Mouse (Mus musculus): ENCODE data around the gene Rpusd1. TPM values are rescaled to one million over a fixed set of nuclear protein-coding genes. Genes with fewer than 3 reads are reported as not detected.

Rpusd1 gene
- polyA plus RNA-seq, 1 experiment from 2014 or later: 22.0 TPM

GRCm38 (mm10) chr17:25765886-25766285, 38.4 kb downstream of the Rpusd1 start:
- H3K4me1 ChIP-seq: peaks cover 16% of the 10 kb centered on the region
- peaks cover 36% of the 10 kb centered on the region for H3K27me3 ChIP-seq (ENCODE audit: poor library complexity, severe bottlenecking)
- WGBS: 53% methylated on average over 5 of the region's 5 CpGs
- peak; percentile 46 for DNase-seq (ENCODE audit: extremely low spot score, low spot score)
- no peak overlapping the region for H3K27ac ChIP-seq
- no peaks in the 10 kb centered on the region for H3K36me3 ChIP-seq (replicated peaks)
- no peaks in the 10 kb centered on the region for H3K9me3 ChIP-seq
- no peak overlapping the region for H3K4me3 ChIP-seq

GRCm38 (mm10) chr17:25769331-25769730, 41.9 kb downstream of the Rpusd1 start:
- Histone ChIP-seq H3K27ac (no peak overlapping the region), H3K27me3 (ENCODE audit: poor library complexity, severe bottlenecking) (peaks cover 36% of the 10 kb centered on the region), H3K4me3 (no peak overlapping the region), H3K4me1 (peaks cover 14% of the 10 kb centered on the region), H3K9me3 (no peaks in the 10 kb centered on the region), H3K36me3 (replicated peaks) (no peaks in the 10 kb centered on the region)
- no peak for DNase-seq (ENCODE audit: extremely low spot score, low spot score)
- WGBS: 60% methylated on average over 9 of the region's 9 CpGs

- H3K36me3 ChIP-seq (replicated peaks): peaks cover 20% of the 10 kb centered on the region
- under 1% methylated on average over 37 of the region's 37 CpGs for WGBS
- DNase-seq (ENCODE audit: extremely low spot score, low spot score): peak; percentile 98
- peaks cover 19% of the 10 kb centered on the region for H3K4me1 ChIP-seq
- peak within 1 kb of the TSS; percentile 64 for H3K4me3 ChIP-seq
- peak within 1 kb of the TSS; percentile 75 for H3K27ac ChIP-seq
- H3K9me3 ChIP-seq: no peaks in the 10 kb centered on the region
- H3K27me3 ChIP-seq (ENCODE audit: poor library complexity, severe bottlenecking): peaks cover 13% of the 10 kb centered on the region
These were observed 46.2 kb downstream of the Rpusd1 start, which contains the start of gene Narfl for GRCm38 (mm10) chr17:25773549-25774120. Gene Narfl, plus strand, starts transcription at chr17:25773776.

- Histone ChIP-seq H3K4me1 (peaks cover 19% of the 10 kb centered on the region), H3K36me3 (replicated peaks) (peaks cover 36% of the 10 kb centered on the region), H3K27ac (no peak overlapping the region), H3K9me3 (no peaks in the 10 kb centered on the region), H3K4me3 (no peak overlapping the region), H3K27me3 (ENCODE audit: poor library complexity, severe bottlenecking) (no peaks in the 10 kb centered on the region)
- no peak for DNase-seq (ENCODE audit: extremely low spot score, low spot score)
- WGBS: 82% methylated on average over 10 of the region's 10 CpGs
These were observed 48.0 kb downstream of the Rpusd1 start for GRCm38 (mm10) chr17:25775318-25776062.

GRCm38 (mm10) chr17:25777948-25778347, 50.5 kb downstream of the Rpusd1 start:
- 95% methylated on average over 5 of the region's 5 CpGs for WGBS
- peaks cover 60% of the 10 kb centered on the region for H3K36me3 ChIP-seq (replicated peaks)

More at GRCm38 (mm10) chr17:25777948-25778347, 50.5 kb downstream of the Rpusd1 start:
- H3K27ac ChIP-seq: no peak overlapping the region
- peaks cover 25% of the 10 kb centered on the region for H3K4me1 ChIP-seq
- peak overlapping the region; percentile 2; the same call in 1 of the 2 replicates for H3K4me3 ChIP-seq
- no peak for DNase-seq (ENCODE audit: extremely low spot score, low spot score)
- no peaks in the 10 kb centered on the region for H3K27me3 ChIP-seq (ENCODE audit: poor library complexity, severe bottlenecking)
- H3K9me3 ChIP-seq: no peaks in the 10 kb centered on the region

Small RNA genes lying within 50 kb of the gene (microRNA-seq; reads per million reads assigned to microRNA genes)
- gene Gm25083 (not detected), gene Mir6966 (not detected)

Other genes starting within 250 kb of the Rpusd1 start
- gene Sstr5, start 230.4 kb upstream of the Rpusd1 start, polyA plus RNA-seq (2016; fragmentation: Nextera tagmentation; extraction: Ambion mirVana): 0.10 TPM in 1 of 2 replicates, not detected in the other
- gene Sox8, start 157.0 kb upstream of the Rpusd1 start, polyA plus RNA-seq (2016; fragmentation: Nextera tagmentation; extraction: Ambion mirVana): 10.9 and 12.1 TPM in 2 replicates
- 22.0 and 24.0 TPM in 2 replicates for gene Lmf1, start 148.6 kb upstream of the Rpusd1 start, polyA plus RNA-seq (2016; fragmentation: Nextera tagmentation; extraction: Ambion mirVana)
- gene Gng13, start 10.5 kb upstream of the Rpusd1 start, polyA plus RNA-seq (2016; fragmentation: Nextera tagmentation; extraction: Ambion mirVana): 0.57 and 0.59 TPM in 2 replicates
- 64.0 and 74.5 TPM in 2 replicates for gene Chtf18, start 251 bp upstream of the Rpusd1 start, polyA plus RNA-seq (2016; fragmentation: Nextera tagmentation; extraction: Ambion mirVana)
- gene Mslnl, start 8.4 kb downstream of the Rpusd1 start, polyA plus RNA-seq (2016; fragmentation: Nextera tagmentation; extraction: Ambion mirVana): not detected in 2 replicates
- not detected in 2 replicates for gene Msln, start 26.7 kb downstream of the Rpusd1 start, polyA plus RNA-seq (2016; fragmentation: Nextera tagmentation; extraction: Ambion mirVana)
- 24.9 and 26.1 TPM in 2 replicates for gene Narfl, start 46.1 kb downstream of the Rpusd1 start, polyA plus RNA-seq (2016; fragmentation: Nextera tagmentation; extraction: Ambion mirVana)
- 74.4 and 76.0 TPM in 2 replicates for gene Haghl, start 58.0 kb downstream of the Rpusd1 start, polyA plus RNA-seq (2016; fragmentation: Nextera tagmentation; extraction: Ambion mirVana)
- gene Ccdc78, start 58.9 kb downstream of the Rpusd1 start, polyA plus RNA-seq (2016; fragmentation: Nextera tagmentation; extraction: Ambion mirVana): 1.4 and 1.5 TPM in 2 replicates
- 68.4 and 79.1 TPM in 2 replicates for gene Fam173a, start 65.2 kb downstream of the Rpusd1 start, polyA plus RNA-seq (2016; fragmentation: Nextera tagmentation; extraction: Ambion mirVana)
- gene AC134908.4, start 68.0 kb downstream of the Rpusd1 start, polyA plus RNA-seq (2016; fragmentation: Nextera tagmentation; extraction: Ambion mirVana): 2.4 and 4.0 TPM in 2 replicates
- 197 and 204 TPM in 2 replicates for gene Metrn, start 69.5 kb downstream of the Rpusd1 start, polyA plus RNA-seq (2016; fragmentation: Nextera tagmentation; extraction: Ambion mirVana)
- gene Fbxl16, start 81.4 kb downstream of the Rpusd1 start, polyA plus RNA-seq (2016; fragmentation: Nextera tagmentation; extraction: Ambion mirVana): 7.2 and 7.3 TPM in 2 replicates
- 29.6 and 34.0 TPM in 2 replicates for gene Wdr24, start 96.0 kb downstream of the Rpusd1 start, polyA plus RNA-seq (2016; fragmentation: Nextera tagmentation; extraction: Ambion mirVana)
- 53.9 and 58.7 TPM in 2 replicates for gene Jmjd8, start 101.2 kb downstream of the Rpusd1 start, polyA plus RNA-seq (2016; fragmentation: Nextera tagmentation; extraction: Ambion mirVana)
- gene Stub1, start 105.7 kb downstream of the Rpusd1 start, polyA plus RNA-seq (2016; fragmentation: Nextera tagmentation; extraction: Ambion mirVana): 403 TPM in 2 replicates
- 0.93 and 1.3 TPM in 2 replicates for gene Rhbdl1, start 109.6 kb downstream of the Rpusd1 start, polyA plus RNA-seq (2016; fragmentation: Nextera tagmentation; extraction: Ambion mirVana)
- 1.7 and 2.3 TPM in 2 replicates for gene Gm20683, start 114.1 kb downstream of the Rpusd1 start, polyA plus RNA-seq (2016; fragmentation: Nextera tagmentation; extraction: Ambion mirVana)
- gene Rhot2, start 117.2 kb downstream of the Rpusd1 start, polyA plus RNA-seq (2016; fragmentation: Nextera tagmentation; extraction: Ambion mirVana): 28.0 and 31.2 TPM in 2 replicates
- 63.3 and 73.0 TPM in 2 replicates for gene Wdr90, start 133.8 kb downstream of the Rpusd1 start, polyA plus RNA-seq (2016; fragmentation: Nextera tagmentation; extraction: Ambion mirVana)
- 20.0 and 21.9 TPM in 2 replicates for gene Mcrip2, start 141.1 kb downstream of the Rpusd1 start, polyA plus RNA-seq (2016; fragmentation: Nextera tagmentation; extraction: Ambion mirVana)
- gene Mettl26, start 147.4 kb downstream of the Rpusd1 start, polyA plus RNA-seq (2016; fragmentation: Nextera tagmentation; extraction: Ambion mirVana): 76.7 and 79.1 TPM in 2 replicates
- 4.0 and 4.2 TPM in 2 replicates for gene Wfikkn1, start 153.2 kb downstream of the Rpusd1 start, polyA plus RNA-seq (2016; fragmentation: Nextera tagmentation; extraction: Ambion mirVana)
- 29.4 and 30.9 TPM in 2 replicates for gene Rab40c, start 192.1 kb downstream of the Rpusd1 start, polyA plus RNA-seq (2016; fragmentation: Nextera tagmentation; extraction: Ambion mirVana)
- gene Pigq, start 217.3 kb downstream of the Rpusd1 start, polyA plus RNA-seq (2016; fragmentation: Nextera tagmentation; extraction: Ambion mirVana): 68.4 and 75.6 TPM in 2 replicates
- 0.89 TPM in 1 of 2 replicates, not detected in the other for gene Nhlrc4, start 217.3 kb downstream of the Rpusd1 start, polyA plus RNA-seq (2016; fragmentation: Nextera tagmentation; extraction: Ambion mirVana)
- gene A930017K11Rik, start 224.9 kb downstream of the Rpusd1 start, polyA plus RNA-seq (2016; fragmentation: Nextera tagmentation; extraction: Ambion mirVana): 0.09 and 0.14 TPM in 2 replicates